Mouse (Mus musculus) hindbrain, embryonic 16.5 days (tissue): ENCODE measurements around the gene Gm14862. TPM values are rescaled to one million over a fixed set of nuclear protein-coding genes. Genes with fewer than 3 reads are reported as not detected.

Experiments used
- ATAC-seq: fragments of 200-750 bp; cut with Nextera tagmentation; 2 replicates; pipeline ENCODE4 v1.8.0; 2017; ENCODE audit warnings: moderate TSS enrichment, moderate library complexity
- H3K27ac ChIP-seq: fragments of 300-500 bp; sonication (generic); 2 replicates; pipeline ENCODE4 v1.5.1; 2014; ENCODE audit warnings: low read depth, mild to moderate bottlenecking, control low read depth, low read length, moderate library complexity
- H3K27me3 ChIP-seq: fragments of 300-500 bp; sonication (generic); replicated peaks from 2 replicates; pipeline ENCODE4 v1.6.1; 2014; ENCODE audit warnings: low read length; ENCODE audit not compliant: control insufficient read depth, insufficient read depth
- H3K36me3 ChIP-seq: fragments of 300-500 bp; sonication (generic); 2 replicates; pipeline ENCODE4 v1.6.1; 2014; ENCODE audit warnings: mild to moderate bottlenecking, low read length, moderate library complexity, mixed read lengths; ENCODE audit not compliant: control insufficient read depth, insufficient read depth
- H3K4me1 ChIP-seq: fragments of 300-500 bp; sonication (generic); 2 replicates; pipeline ENCODE4 v1.6.1; 2014; ENCODE audit warnings: low read depth, low read length; ENCODE audit not compliant: control insufficient read depth, insufficient read depth
- H3K4me2 ChIP-seq: fragments of 300-500 bp; sonication (generic); 2 replicates; pipeline ENCODE4 v1.6.1; 2014; ENCODE audit warnings: mild to moderate bottlenecking, low read length, control low read depth, moderate library complexity
- H3K4me3 ChIP-seq: fragments of 300-500 bp; sonication (generic); 2 replicates; pipeline ENCODE4 v1.5.1; 2014; ENCODE audit warnings: mild to moderate bottlenecking, low read length, control low read depth, moderate library complexity
- H3K9ac ChIP-seq: fragments of 300-500 bp; sonication (generic); 2 replicates; pipeline ENCODE4 v1.6.1; 2014; ENCODE audit warnings: low read depth, mild to moderate bottlenecking, control low read depth, low read length, moderate library complexity
- H3K9me3 ChIP-seq: fragments of 300-500 bp; sonication (generic); 2 replicates; pipeline ENCODE4 v1.6.1; 2014; ENCODE audit warnings: mild to moderate bottlenecking, low read length, moderate library complexity; ENCODE audit not compliant: control insufficient read depth
- WGBS: fragments of 180-500 bp; shearing (Covaris S2); extraction: QIAGEN DNeasy Blood & Tissue Kit; methylation state at CpG from one replicate; pipeline ENCODE4 v1.1.7; 2014; 5-methylcytosine and 5-hydroxymethylcytosine counted together
- polyA plus RNA-seq: library from polyadenylated mRNA; unstranded; fragments of >200 nt; fragmentation: Nextera tagmentation; extraction: Ambion mirVana; gene quantifications from 2 replicates; pipeline ENCODE4 v1.2.1, GENCODE M21; 2015

Gm14862 gene
- polyA plus RNA-seq, 1 experiment from 2014 or later = not detected

GRCm38 (mm10) chrX:9271947-9272459 lies 15.3 kb upstream of the Gm14862 start:
- Histone ChIP-seq H3K27me3 (no peaks in the 10 kb centered on the region), H3K9me3 (no peaks in the 10 kb centered on the region), H3K36me3 (no peaks in the 10 kb centered on the region), H3K27ac (no peak overlapping the region), H3K4me3 (peak overlapping the region; percentile 46), H3K4me1 (no peaks in the 10 kb centered on the region), H3K4me2 (peak overlapping the region; percentile 55), H3K9ac (peak overlapping the region; percentile 66; the same call in 1 of the 2 replicates)
- ATAC-seq = no peak; the same call in 1 of the 2 replicates
- WGBS = 31% methylated on average over 8 of the region's 8 CpGs

DNA sequence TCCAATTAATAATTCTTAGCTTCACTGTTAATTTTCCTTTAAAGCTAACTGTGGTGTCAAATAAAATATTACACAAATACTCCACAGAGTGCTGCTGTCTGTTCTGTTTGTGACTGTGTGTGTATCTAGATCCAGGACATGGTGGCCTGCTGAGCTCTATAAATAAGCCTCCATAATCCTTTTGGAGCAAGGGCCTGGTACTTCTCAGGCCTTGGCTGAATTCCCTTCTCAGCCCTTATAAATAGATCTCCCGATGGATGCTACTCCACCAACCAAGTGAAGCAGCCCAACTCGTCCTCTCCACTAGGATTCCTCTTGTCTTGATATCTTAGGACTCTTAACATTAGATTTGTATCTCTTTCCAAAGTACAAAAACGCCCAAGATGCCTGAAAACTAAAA lies 14.4 kb upstream of the Gm14862 start:
- no peak overlapping the region for H3K4me3 ChIP-seq
- no peak overlapping the region for H3K9ac ChIP-seq
- no peaks in the 10 kb centered on the region for H3K36me3 ChIP-seq
- H3K4me2 ChIP-seq = no peak overlapping the region
- H3K4me1 ChIP-seq = no peaks in the 10 kb centered on the region
- no peaks in the 10 kb centered on the region for H3K27me3 ChIP-seq
- WGBS = 55% methylated on average over 3 of the region's 3 CpGs
- no peak overlapping the region for H3K27ac ChIP-seq
- no peak for ATAC-seq
- H3K9me3 ChIP-seq = no peaks in the 10 kb centered on the region

- Histone ChIP-seq H3K9me3 (no peaks in the 10 kb centered on the region), H3K27me3 (no peaks in the 10 kb centered on the region), H3K4me1 (no peaks in the 10 kb centered on the region), H3K9ac (no peak overlapping the region), H3K36me3 (no peaks in the 10 kb centered on the region), H3K4me2 (no peak overlapping the region), H3K27ac (no peak overlapping the region), H3K4me3 (no peak overlapping the region)
- no peak for ATAC-seq
- WGBS = 75% methylated on average over 1 of the region's 1 CpGs
Measured at GRCm38 (mm10) chrX:9259267-9259666, 2.6 kb upstream of the Gm14862 start.

DNA sequence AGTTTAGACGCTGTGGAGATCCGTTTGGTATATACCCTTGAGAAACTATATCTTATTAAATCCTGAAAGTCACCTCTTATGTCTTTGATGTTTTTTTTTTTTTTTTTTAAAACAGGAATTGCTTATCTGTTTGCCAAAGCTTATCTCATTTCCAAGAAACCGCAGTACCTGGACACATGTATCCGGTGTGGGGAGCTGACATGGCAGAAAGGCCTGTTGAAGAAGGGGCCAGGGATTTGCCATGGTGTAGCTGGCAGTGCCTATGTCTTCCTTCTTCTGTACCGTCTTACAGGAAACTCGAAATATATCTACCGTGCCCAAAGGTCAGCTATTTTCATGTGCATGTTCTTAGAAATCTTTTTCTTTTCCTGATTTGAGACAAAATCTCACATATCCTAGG lies 1.1 kb upstream of the Gm14862 start:
- H3K27ac ChIP-seq = no peak overlapping the region
- H3K9me3 ChIP-seq = no peaks in the 10 kb centered on the region
- no peak overlapping the region for H3K9ac ChIP-seq
- no peak for ATAC-seq
- H3K4me1 ChIP-seq = no peaks in the 10 kb centered on the region
- WGBS = 95% methylated on average over 7 of the region's 7 CpGs
- no peak overlapping the region for H3K4me3 ChIP-seq
- H3K27me3 ChIP-seq = no peaks in the 10 kb centered on the region
- no peak overlapping the region for H3K4me2 ChIP-seq
- H3K36me3 ChIP-seq = no peaks in the 10 kb centered on the region

- ATAC-seq = no peak
- no peaks in the 10 kb centered on the region for H3K4me1 ChIP-seq
- H3K4me3 ChIP-seq = no peak overlapping the region
- H3K36me3 ChIP-seq = no peaks in the 10 kb centered on the region
- H3K9ac ChIP-seq = no peak overlapping the region
- 85% methylated on average over 3 of the region's 3 CpGs for WGBS
- H3K9me3 ChIP-seq = no peaks in the 10 kb centered on the region
- no peak overlapping the region for H3K4me2 ChIP-seq
- no peak overlapping the region for H3K27ac ChIP-seq
- no peaks in the 10 kb centered on the region for H3K27me3 ChIP-seq
Measured at GRCm38 (mm10) chrX:9254901-9255300, 1.8 kb downstream of the Gm14862 start.

- Histone ChIP-seq H3K9ac (no peak overlapping the region), H3K9me3 (no peaks in the 10 kb centered on the region), H3K4me3 (no peak overlapping the region), H3K36me3 (no peaks in the 10 kb centered on the region), H3K27ac (no peak overlapping the region), H3K4me2 (no peak overlapping the region), H3K4me1 (no peaks in the 10 kb centered on the region), H3K27me3 (no peaks in the 10 kb centered on the region)
- WGBS = 85% methylated on average over 10 of the region's 10 CpGs
- ATAC-seq = no peak
Measured at GRCm38 (mm10) chrX:9253990-9254389, 2.7 kb downstream of the Gm14862 start.

DNA sequence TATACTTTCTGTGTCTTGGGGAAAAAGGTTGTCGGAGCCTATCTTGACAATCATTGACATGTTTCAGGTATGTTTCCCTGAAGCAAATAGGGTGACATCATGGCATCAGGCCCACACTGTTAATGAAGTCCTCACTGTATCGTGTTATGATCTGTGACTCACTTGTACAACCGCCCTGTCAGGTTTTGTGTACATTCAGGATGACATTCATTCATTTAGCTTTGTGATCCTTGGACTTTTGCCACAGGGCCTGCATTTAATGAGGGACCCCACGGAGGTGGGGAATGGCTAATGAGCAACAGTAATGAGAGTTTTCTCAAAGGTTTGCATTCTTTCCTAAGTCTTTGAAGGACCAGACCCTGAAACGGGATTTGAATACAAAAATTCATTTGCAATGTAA lies 7.8 kb downstream of the Gm14862 start:
- 0 out of 2 replicates have a peak, but pooled peaks have one; percentile 42 for ATAC-seq
- no peaks in the 10 kb centered on the region for H3K4me1 ChIP-seq
- no peaks in the 10 kb centered on the region for H3K27me3 ChIP-seq
- WGBS = 44% methylated on average over 5 of the region's 5 CpGs
- H3K4me3 ChIP-seq = no peak overlapping the region
- H3K27ac ChIP-seq = no peak overlapping the region
- no peaks in the 10 kb centered on the region for H3K36me3 ChIP-seq
- H3K9ac ChIP-seq = no peak overlapping the region
- H3K9me3 ChIP-seq = no peaks in the 10 kb centered on the region
- H3K4me2 ChIP-seq = no peak overlapping the region

GRCm38 (mm10) chrX:9244603-9245336 lies 11.9 kb downstream of the Gm14862 start:
- ATAC-seq = peak; percentile 35
- H3K9me3 ChIP-seq = no peaks in the 10 kb centered on the region

DNA sequence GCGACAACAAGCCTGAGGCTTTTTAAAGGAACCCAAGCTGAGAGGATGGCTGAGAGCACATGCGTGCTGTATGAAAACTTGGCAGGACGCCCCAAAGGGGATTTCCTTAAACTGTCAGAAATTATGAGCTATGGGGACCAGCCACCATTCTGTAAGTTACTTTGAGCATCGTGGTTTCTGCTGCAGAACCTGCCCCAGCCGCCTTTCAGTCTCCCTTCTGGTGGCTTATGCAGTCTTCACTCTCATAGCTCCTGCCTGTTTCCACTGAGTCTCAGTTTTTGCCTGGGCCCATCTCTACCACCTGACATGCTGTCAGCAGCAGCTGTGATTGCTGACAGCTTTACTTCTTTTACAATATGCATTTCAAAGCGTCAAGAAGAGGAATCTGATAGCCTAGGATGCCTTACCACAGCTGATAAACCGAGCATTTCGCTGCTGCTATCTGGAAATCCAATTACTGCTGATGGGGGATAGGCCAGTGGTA lies 13.3 kb downstream of the Gm14862 start:
- Histone ChIP-seq H3K4me3 (no peak overlapping the region), H3K4me1 (no peaks in the 10 kb centered on the region), H3K9ac (no peak overlapping the region), H3K36me3 (no peaks in the 10 kb centered on the region), H3K27ac (no peak overlapping the region), H3K9me3 (no peaks in the 10 kb centered on the region), H3K4me2 (no peak overlapping the region), H3K27me3 (no peaks in the 10 kb centered on the region)
- ATAC-seq = peak; percentile 49; the same call in 1 of the 2 replicates
- WGBS = 52% methylated on average over 8 of the region's 8 CpGs

More at GRCm38 (mm10) chrX:9244603-9245336, 11.9 kb downstream of the Gm14862 start:
- Histone ChIP-seq H3K27ac (no peak overlapping the region), H3K4me3 (no peak overlapping the region), H3K9ac (no peak overlapping the region), H3K36me3 (no peaks in the 10 kb centered on the region), H3K4me1 (no peaks in the 10 kb centered on the region), H3K27me3 (no peaks in the 10 kb centered on the region), H3K4me2 (no peak overlapping the region)
- WGBS = 56% methylated on average over 12 of the region's 12 CpGs
